Mouse (Mus musculus): ENCODE data around the gene Olfr479. TPM values are rescaled to one million over a fixed set of nuclear protein-coding genes. Genes with fewer than 3 reads are reported as not detected.
"Not testable (repeated sequence)": the region's sequence is repeated elsewhere in the genome, so short reads cannot be mapped to it uniquely, and the experiment has no call there.

The Olfr479 gene
- polyA plus RNA-seq (2011; ENCODE audit: insufficient read length, low read depth, missing spikeins), result not detected in 2 replicates

- Histone ChIP-seq H3K27ac (ENCODE audit: insufficient read depth, low read length) (no peak within 1 kb of the TSS), H3K4me3 (ENCODE audit: insufficient read depth, low read length) (no peak within 1 kb of the TSS), H3K4me1 (ENCODE audit: control insufficient read depth, insufficient read depth, low read length) (no peaks in the 10 kb centered on the region)
- no peak for TF ChIP-seq CTCF (IDR thresholded peaks at IDR 0.05; ENCODE audit: borderline replicate concordance, insufficient read depth, low read length)
- TF ChIP-seq POLR2A (IDR thresholded peaks at IDR 0.05; ENCODE audit: low read depth, low read length), result no peak
Observed at GRCm38 (mm10) chr7:108050393-108050792, at the start of gene Olfr479. Gene Olfr479 (plus strand): TSS chr7:108050693.

DNA sequence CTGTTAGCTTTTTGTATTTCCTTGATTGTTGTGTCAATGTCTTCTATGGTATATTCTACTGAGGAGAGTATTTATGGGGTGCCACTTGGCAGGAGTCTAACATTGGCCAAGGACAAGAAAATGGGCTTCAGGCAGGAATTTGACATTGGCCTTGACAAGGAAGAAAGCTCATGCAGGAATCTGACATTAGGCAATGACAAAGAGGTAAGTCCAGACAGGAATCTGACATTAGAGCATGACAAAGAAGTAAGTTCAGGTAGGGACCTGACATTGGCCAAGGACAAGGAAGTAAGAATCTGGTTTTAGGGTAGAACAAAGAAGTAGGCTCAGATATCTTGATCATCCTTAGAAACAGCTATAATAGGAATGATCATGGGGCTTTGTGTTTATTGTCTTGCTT, 36.2 kb upstream of the Olfr479 start:
- H3K4me3 ChIP-seq (ENCODE audit: insufficient read depth, low read length); H3K27ac ChIP-seq (ENCODE audit: insufficient read depth, low read length); H3K4me1 ChIP-seq (ENCODE audit: control insufficient read depth, insufficient read depth, low read length): not testable (repeated sequence)

DNA sequence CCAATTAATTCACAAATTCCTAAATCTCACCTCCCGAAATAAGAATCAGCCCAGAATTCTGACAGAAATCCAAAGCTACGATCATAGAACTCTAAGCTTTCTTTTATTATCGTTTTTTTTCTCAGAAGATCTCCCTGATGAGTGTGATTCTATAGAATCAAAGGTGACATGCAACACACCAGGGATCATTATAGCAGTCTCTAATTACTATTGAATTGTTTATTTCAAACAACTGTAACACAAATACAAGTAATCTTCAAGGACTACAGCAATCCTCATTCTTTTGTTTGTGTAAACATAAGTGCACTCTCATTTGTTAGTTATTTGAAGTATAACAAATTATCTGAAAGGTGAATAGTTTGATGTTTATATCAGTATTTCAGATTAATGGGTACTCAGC, 16.6 kb upstream of the Olfr479 start, which contains the start of gene Olfr478:
TSS of gene Olfr478 (minus strand) at position 101 of the 400 bp plus-strand sequence.
- no peak within 1 kb of the TSS for H3K27ac ChIP-seq (ENCODE audit: insufficient read depth, low read length)
- H3K4me3 ChIP-seq (ENCODE audit: insufficient read depth, low read length), result no peak within 1 kb of the TSS
- H3K4me1 ChIP-seq (ENCODE audit: control insufficient read depth, insufficient read depth, low read length), result no peaks in the 10 kb centered on the region
- TF ChIP-seq CTCF (IDR thresholded peaks at IDR 0.05; ENCODE audit: borderline replicate concordance, insufficient read depth, low read length) (no peak), POLR2A (IDR thresholded peaks at IDR 0.05; ENCODE audit: low read depth, low read length) (no peak)

GRCm38 (mm10) chr7:108067246-108067645, 16.8 kb downstream of the Olfr479 start, which contains the start of gene Olfr480:
Gene Olfr480 (minus strand): TSS chr7:108067346.
- TF ChIP-seq CTCF (IDR thresholded peaks at IDR 0.05; ENCODE audit: borderline replicate concordance, insufficient read depth, low read length), result no peak
- Histone ChIP-seq H3K4me3 (ENCODE audit: insufficient read depth, low read length) (no peak within 1 kb of the TSS), H3K27ac (ENCODE audit: insufficient read depth, low read length) (no peak within 1 kb of the TSS), H3K4me1 (ENCODE audit: control insufficient read depth, insufficient read depth, low read length) (no peaks in the 10 kb centered on the region)

DNA sequence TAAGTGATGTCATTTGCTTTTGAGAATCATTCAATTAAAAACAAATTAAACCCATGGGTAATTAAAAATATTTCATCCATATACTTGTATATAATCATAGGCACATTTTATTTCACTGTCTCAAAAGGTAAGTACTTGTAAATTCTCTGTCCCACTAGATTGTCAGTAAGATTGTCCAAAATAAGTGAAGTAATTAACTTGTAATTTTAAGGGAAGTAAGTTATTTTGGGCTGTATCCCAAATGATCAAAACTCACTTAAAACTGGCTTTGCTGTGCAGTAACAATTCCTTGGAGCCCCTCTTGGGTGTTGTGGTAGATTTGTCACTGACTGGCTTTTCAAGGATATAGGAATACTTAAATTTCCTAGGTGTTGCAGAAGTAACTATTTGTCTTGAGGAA, 29.1 kb downstream of the Olfr479 start, which contains the start of gene Olfr481:
TSS of gene Olfr481 (plus strand) at position 301 of the 400 bp plus-strand sequence.
- Histone ChIP-seq H3K4me1 (ENCODE audit: control insufficient read depth, insufficient read depth, low read length) (no peaks in the 10 kb centered on the region), H3K4me3 (ENCODE audit: insufficient read depth, low read length) (no peak within 1 kb of the TSS), H3K27ac (ENCODE audit: insufficient read depth, low read length) (no peak within 1 kb of the TSS)
- no peak for TF ChIP-seq POLR2A (IDR thresholded peaks at IDR 0.05; ENCODE audit: low read depth, low read length)
- TF ChIP-seq CTCF (IDR thresholded peaks at IDR 0.05; ENCODE audit: borderline replicate concordance, insufficient read depth, low read length), result no peak

GRCm38 (mm10) chr7:108097486-108097885, 47.0 kb downstream of the Olfr479 start, which contains the start of gene Olfr482:
Gene Olfr482 (minus strand): TSS chr7:108097586.
- Histone ChIP-seq H3K4me3 (ENCODE audit: insufficient read depth, low read length) (no peak within 1 kb of the TSS), H3K27ac (ENCODE audit: insufficient read depth, low read length) (no peak within 1 kb of the TSS), H3K4me1 (ENCODE audit: control insufficient read depth, insufficient read depth, low read length) (no peaks in the 10 kb centered on the region)
- TF ChIP-seq CTCF (IDR thresholded peaks at IDR 0.05; ENCODE audit: borderline replicate concordance, insufficient read depth, low read length), result no peak
- TF ChIP-seq POLR2A (IDR thresholded peaks at IDR 0.05; ENCODE audit: low read depth, low read length), result no peak

- Histone ChIP-seq H3K27ac (ENCODE audit: insufficient read depth, low read length) (no peak within 1 kb of the TSS), H3K4me1 (ENCODE audit: control insufficient read depth, insufficient read depth, low read length) (no peaks in the 10 kb centered on the region), H3K4me3 (ENCODE audit: insufficient read depth, low read length) (no peak within 1 kb of the TSS)
- TF ChIP-seq CTCF (IDR thresholded peaks at IDR 0.05; ENCODE audit: borderline replicate concordance, insufficient read depth, low read length) (no peak), POLR2A (IDR thresholded peaks at IDR 0.05; ENCODE audit: low read depth, low read length) (no peak)
Observed at GRCm38 (mm10) chr7:108100549-108100948, 50.1 kb downstream of the Olfr479 start, which contains the start of gene Olfr483. Gene Olfr483 (plus strand): TSS chr7:108100849.

Other genes with a start within 250 kb of the Olfr479 start
- gene Ovch2, start 249.5 kb upstream of the Olfr479 start, polyA plus RNA-seq (2011; ENCODE audit: insufficient read length, low read depth, missing spikeins), result not detected in 2 replicates
- gene Olfr467, start 238.4 kb upstream of the Olfr479 start, polyA plus RNA-seq (2011; ENCODE audit: insufficient read length, low read depth, missing spikeins), result not detected in 2 replicates
- gene Olfr469, start 225.2 kb upstream of the Olfr479 start, polyA plus RNA-seq (2011; ENCODE audit: insufficient read length, low read depth, missing spikeins), result not detected in 2 replicates
- gene Olfr470, start 203.2 kb upstream of the Olfr479 start, polyA plus RNA-seq (2011; ENCODE audit: insufficient read length, low read depth, missing spikeins), result not detected in 2 replicates
- 0.08 TPM in 1 of 2 replicates, not detected in the other for gene Olfr472, start 152.8 kb upstream of the Olfr479 start, polyA plus RNA-seq (2011; ENCODE audit: insufficient read length, low read depth, missing spikeins)
- not detected in 2 replicates for gene Olfr473, start 120.2 kb upstream of the Olfr479 start, polyA plus RNA-seq (2011; ENCODE audit: insufficient read length, low read depth, missing spikeins)
- not detected in 2 replicates for gene Olfr474, start 96.0 kb upstream of the Olfr479 start, polyA plus RNA-seq (2011; ENCODE audit: insufficient read length, low read depth, missing spikeins)
- gene Olfr476, start 85.9 kb upstream of the Olfr479 start, polyA plus RNA-seq (2011; ENCODE audit: insufficient read length, low read depth, missing spikeins), result not detected in 2 replicates
- gene Olfr477, start 64.0 kb upstream of the Olfr479 start, polyA plus RNA-seq (2011; ENCODE audit: insufficient read length, low read depth, missing spikeins), result not detected in 2 replicates
- not detected in 2 replicates for gene Olfr478, start 16.7 kb upstream of the Olfr479 start, polyA plus RNA-seq (2011; ENCODE audit: insufficient read length, low read depth, missing spikeins)
- not detected in 2 replicates for gene Olfr480, start 16.7 kb downstream of the Olfr479 start, polyA plus RNA-seq (2011; ENCODE audit: insufficient read length, low read depth, missing spikeins)
- not detected in 2 replicates for gene Olfr481, start 29.2 kb downstream of the Olfr479 start, polyA plus RNA-seq (2011; ENCODE audit: insufficient read length, low read depth, missing spikeins)
- not detected in 2 replicates for gene Olfr482, start 46.9 kb downstream of the Olfr479 start, polyA plus RNA-seq (2011; ENCODE audit: insufficient read length, low read depth, missing spikeins)
- gene Olfr483, start 50.2 kb downstream of the Olfr479 start, polyA plus RNA-seq (2011; ENCODE audit: insufficient read length, low read depth, missing spikeins), result not detected in 2 replicates
- gene Olfr484, start 76.8 kb downstream of the Olfr479 start, polyA plus RNA-seq (2011; ENCODE audit: insufficient read length, low read depth, missing spikeins), result not detected in 2 replicates
- gene Olfr485, start 109.2 kb downstream of the Olfr479 start, polyA plus RNA-seq (2011; ENCODE audit: insufficient read length, low read depth, missing spikeins), result not detected in 2 replicates
- not detected in 2 replicates for gene Olfr486, start 122.0 kb downstream of the Olfr479 start, polyA plus RNA-seq (2011; ENCODE audit: insufficient read length, low read depth, missing spikeins)
- gene Olfr487, start 163.9 kb downstream of the Olfr479 start, polyA plus RNA-seq (2011; ENCODE audit: insufficient read length, low read depth, missing spikeins), result not detected in 2 replicates
- gene Olfr488, start 207.7 kb downstream of the Olfr479 start, polyA plus RNA-seq (2011; ENCODE audit: insufficient read length, low read depth, missing spikeins), result not detected in 2 replicates
- not detected in 2 replicates for gene Olfr490, start 238.2 kb downstream of the Olfr479 start, polyA plus RNA-seq (2011; ENCODE audit: insufficient read length, low read depth, missing spikeins)